Mouse (Mus musculus) neural tube, embryonic 12.5 days (tissue): ENCODE measurements at regions not wholly inside any gene's neighbourhood (a gene's known extent, or its start where the extent isn't known, plus 50 kb on each side); places are given as distances from the start of the nearest gene placed in this dataset.
A peak's percentile ranks its signal among the peaks of the same experiment; 100 is the strongest.

Experiments
- ATAC-seq: fragments of 200-750 bp; cut with Nextera tagmentation; 2 replicates; pipeline ENCODE4 v1.8.0; 2017; ENCODE audit warnings: low read depth, mild to moderate bottlenecking, moderate TSS enrichment, moderate library complexity; ENCODE audit not compliant: low FRiP score
- H3K27ac ChIP-seq: fragments of 300-500 bp; sonication (generic); 2 replicates; pipeline ENCODE4 v1.5.1; 2016
- H3K27me3 ChIP-seq: fragments of 300-500 bp; sonication (generic); replicated peaks from 2 replicates; pipeline ENCODE4 v1.6.1; 2016; ENCODE audit warnings: mild to moderate bottlenecking
- H3K36me3 ChIP-seq: fragments of 300-500 bp; sonication (generic); 2 replicates; pipeline ENCODE4 v1.6.1; 2016; ENCODE audit warnings: mild to moderate bottlenecking
- H3K4me1 ChIP-seq: fragments of 300-500 bp; sonication (generic); 2 replicates; pipeline ENCODE4 v1.6.1; 2016
- H3K4me2 ChIP-seq: fragments of 300-500 bp; sonication (generic); replicated peaks from 2 replicates; pipeline ENCODE4 v1.6.1; 2016; ENCODE audit warnings: mild to moderate bottlenecking
- H3K4me3 ChIP-seq: fragments of 300-500 bp; sonication (generic); 2 replicates; pipeline ENCODE4 v1.5.1; 2016
- H3K9ac ChIP-seq: fragments of 300-500 bp; sonication (generic); 2 replicates; pipeline ENCODE4 v1.6.1; 2016; ENCODE audit warnings: mild to moderate bottlenecking
- H3K9me3 ChIP-seq: fragments of 300-500 bp; sonication (generic); 2 replicates; pipeline ENCODE4 v1.6.1; 2016; ENCODE audit warnings: mild to moderate bottlenecking
- WGBS: fragments of 180-500 bp; shearing (Covaris S2); methylation state at CpG from one replicate; pipeline ENCODE4 v1.1.7; 2016; 5-methylcytosine and 5-hydroxymethylcytosine counted together

DNA sequence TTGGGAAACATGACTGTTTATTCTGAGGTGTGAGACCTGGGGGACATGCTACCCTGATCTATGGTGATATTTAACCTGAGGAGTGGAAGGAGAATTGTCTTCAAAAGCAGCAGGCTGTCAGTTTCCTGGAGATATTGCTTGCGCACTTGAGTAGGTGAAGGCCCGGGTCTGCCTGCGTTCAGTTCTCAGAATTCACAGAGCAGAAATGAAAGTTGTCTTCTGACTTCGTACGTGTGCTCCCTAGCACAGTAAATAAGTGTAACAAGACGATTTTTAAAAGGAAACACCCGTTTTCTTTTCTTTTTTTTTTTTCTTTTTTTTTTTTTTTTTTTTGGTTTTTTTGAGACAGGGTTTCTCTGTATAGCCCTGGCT lies 74.4 kb downstream of the Zfp281 start:
- ATAC-seq: no peak
- no peak overlapping the region for H3K9ac ChIP-seq
- H3K4me2 ChIP-seq: no peak overlapping the region
- H3K27ac ChIP-seq: no peak overlapping the region
- no peaks in the 10 kb centered on the region for H3K27me3 ChIP-seq
- H3K4me1 ChIP-seq: peaks cover 5% of the 10 kb centered on the region
- H3K4me3 ChIP-seq: no peak overlapping the region
- H3K9me3 ChIP-seq: no peaks in the 10 kb centered on the region
- no peaks in the 10 kb centered on the region for H3K36me3 ChIP-seq
- 83% methylated on average over 7 of the region's 7 CpGs for WGBS

DNA sequence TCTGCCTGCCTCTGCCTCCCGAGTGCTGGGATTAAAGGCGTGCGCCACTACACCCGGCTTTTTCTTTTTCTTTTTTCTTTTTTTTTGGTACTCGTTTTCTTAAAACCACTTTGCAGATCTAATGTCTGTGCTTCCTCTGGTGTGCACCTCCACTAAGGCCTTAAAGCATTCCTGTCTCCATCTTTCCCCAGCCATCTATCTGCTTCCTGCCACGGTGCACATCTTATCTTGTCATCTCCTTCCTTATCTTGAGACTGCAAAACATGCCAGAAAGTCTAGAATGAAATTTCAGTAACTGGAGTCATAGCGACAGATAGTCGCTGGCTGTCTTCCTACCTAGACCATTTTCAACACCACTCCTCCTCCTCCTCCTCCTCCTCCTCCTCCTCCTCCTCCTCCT lies 74.9 kb downstream of the Zfp281 start:
- Histone ChIP-seq H3K4me3 (no peak overlapping the region), H3K9ac (no peak overlapping the region), H3K27ac (no peak overlapping the region), H3K36me3 (no peaks in the 10 kb centered on the region), H3K4me2 (no peak overlapping the region), H3K4me1 (peaks cover 5% of the 10 kb centered on the region), H3K27me3 (no peaks in the 10 kb centered on the region), H3K9me3 (no peaks in the 10 kb centered on the region)
- ATAC-seq: no peak
- 90% methylated on average over 8 of the region's 8 CpGs for WGBS

DNA sequence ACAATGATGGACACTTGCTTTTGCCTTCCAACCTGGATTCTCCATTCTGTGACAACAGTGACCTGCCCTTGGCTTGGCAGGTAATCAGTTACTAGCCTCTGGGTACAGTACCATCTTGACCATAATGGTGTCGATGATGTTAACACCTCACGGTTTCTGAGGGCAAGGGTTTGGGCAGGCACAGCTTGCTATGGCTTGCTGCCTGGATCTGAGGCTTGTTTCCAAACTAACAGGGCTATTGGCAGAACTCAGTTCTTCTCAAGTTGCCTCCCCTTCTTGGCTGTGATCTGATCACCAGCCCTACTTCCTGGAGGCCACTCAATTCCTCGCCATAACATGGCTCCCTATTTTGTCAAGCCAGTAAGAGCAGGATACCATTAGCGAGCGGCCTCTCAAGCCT lies 79.4 kb downstream of the Zfp281 start:
- H3K9ac ChIP-seq: no peak overlapping the region
- no peak for ATAC-seq
- no peak overlapping the region for H3K27ac ChIP-seq
- no peaks in the 10 kb centered on the region for H3K36me3 ChIP-seq
- no peaks in the 10 kb centered on the region for H3K9me3 ChIP-seq
- no peaks in the 10 kb centered on the region for H3K27me3 ChIP-seq
- H3K4me2 ChIP-seq: no peak overlapping the region
- 93% methylated on average over 5 of the region's 5 CpGs for WGBS
- H3K4me3 ChIP-seq: no peak overlapping the region
- no peaks in the 10 kb centered on the region for H3K4me1 ChIP-seq

DNA sequence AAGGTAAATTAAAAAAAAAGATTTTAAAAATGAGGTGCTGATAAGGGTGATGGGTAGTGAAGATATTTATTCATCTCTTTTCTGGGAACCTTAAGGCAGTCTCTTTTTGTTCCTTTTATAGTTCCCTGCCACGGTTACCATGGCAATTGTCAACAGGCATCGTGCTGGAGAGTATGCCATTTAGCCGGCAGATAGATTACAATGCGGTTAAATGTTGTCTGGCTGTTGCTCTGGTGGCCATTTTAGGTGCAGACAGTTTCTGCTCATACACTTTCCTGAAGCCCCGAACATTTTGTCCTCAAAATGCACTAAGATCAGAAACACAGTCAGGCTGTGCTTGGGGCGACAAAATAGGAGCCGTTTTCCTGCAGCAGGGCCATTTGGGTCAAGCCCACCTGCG lies 81.8 kb downstream of the Zfp281 start:
- Histone ChIP-seq H3K4me1 (no peaks in the 10 kb centered on the region), H3K27me3 (no peaks in the 10 kb centered on the region), H3K4me3 (no peak overlapping the region), H3K4me2 (0 out of 2 replicates have a peak overlapping the region, but pooled peaks have one; percentile 3), H3K27ac (no peak overlapping the region), H3K9ac (no peak overlapping the region), H3K9me3 (no peaks in the 10 kb centered on the region), H3K36me3 (no peaks in the 10 kb centered on the region)
- ATAC-seq: peak; percentile 33; the same call in 1 of the 2 replicates
- WGBS: 50% methylated on average over 8 of the region's 8 CpGs

DNA sequence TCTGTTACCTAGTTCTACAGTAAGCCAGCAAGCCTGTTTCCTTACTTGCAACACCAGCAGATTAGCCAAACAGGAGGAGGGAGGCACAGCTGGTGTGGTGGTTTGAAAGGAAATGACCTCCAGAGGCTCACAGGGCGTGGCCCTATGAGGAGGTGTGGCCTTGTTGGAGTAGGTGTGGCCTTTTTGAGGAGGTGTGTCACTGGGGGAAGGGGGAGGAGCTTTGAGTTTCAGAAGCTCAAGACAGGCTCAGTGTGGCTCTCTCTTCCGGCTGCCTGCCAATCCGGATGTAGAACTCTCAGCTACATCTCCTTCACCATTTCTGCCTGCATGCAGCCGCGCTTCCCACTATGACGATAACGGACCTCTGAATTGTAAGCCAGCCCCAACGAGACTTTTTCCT lies 82.7 kb downstream of the Zfp281 start:
- Histone ChIP-seq H3K4me2 (no peak overlapping the region), H3K27ac (no peak overlapping the region), H3K9ac (no peak overlapping the region), H3K9me3 (no peaks in the 10 kb centered on the region), H3K36me3 (no peaks in the 10 kb centered on the region), H3K27me3 (no peaks in the 10 kb centered on the region), H3K4me3 (no peak overlapping the region), H3K4me1 (no peaks in the 10 kb centered on the region)
- ATAC-seq: 0 out of 2 replicates have a peak, but pooled peaks have one; percentile 21
- WGBS: 89% methylated on average over 8 of the region's 8 CpGs

DNA sequence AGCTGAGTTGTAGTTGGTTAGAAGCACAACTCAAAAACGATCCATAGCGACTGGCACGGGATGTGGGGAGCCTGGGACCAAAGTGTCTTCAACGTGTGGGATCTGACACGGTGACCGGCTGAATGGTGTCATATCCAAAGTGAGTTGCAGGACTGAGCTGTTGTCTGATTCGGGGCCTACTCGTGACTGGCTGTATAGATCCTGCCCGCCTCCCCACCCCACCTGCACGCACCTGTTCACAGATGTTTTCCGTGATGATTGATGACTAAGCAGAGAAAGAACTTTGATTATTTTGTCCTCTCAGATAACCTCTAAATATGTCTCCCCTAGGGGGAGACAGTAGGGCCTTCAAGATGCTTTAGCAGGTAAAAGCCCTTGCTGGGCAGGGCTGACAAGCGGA lies 83.2 kb downstream of the Zfp281 start:
- no peak overlapping the region for H3K9ac ChIP-seq
- H3K4me2 ChIP-seq: no peak overlapping the region
- no peak overlapping the region for H3K27ac ChIP-seq
- no peaks in the 10 kb centered on the region for H3K9me3 ChIP-seq
- H3K36me3 ChIP-seq: no peaks in the 10 kb centered on the region
- no peak for ATAC-seq
- WGBS: 91% methylated on average over 12 of the region's 12 CpGs
- no peaks in the 10 kb centered on the region for H3K4me1 ChIP-seq
- no peak overlapping the region for H3K4me3 ChIP-seq
- no peaks in the 10 kb centered on the region for H3K27me3 ChIP-seq

DNA sequence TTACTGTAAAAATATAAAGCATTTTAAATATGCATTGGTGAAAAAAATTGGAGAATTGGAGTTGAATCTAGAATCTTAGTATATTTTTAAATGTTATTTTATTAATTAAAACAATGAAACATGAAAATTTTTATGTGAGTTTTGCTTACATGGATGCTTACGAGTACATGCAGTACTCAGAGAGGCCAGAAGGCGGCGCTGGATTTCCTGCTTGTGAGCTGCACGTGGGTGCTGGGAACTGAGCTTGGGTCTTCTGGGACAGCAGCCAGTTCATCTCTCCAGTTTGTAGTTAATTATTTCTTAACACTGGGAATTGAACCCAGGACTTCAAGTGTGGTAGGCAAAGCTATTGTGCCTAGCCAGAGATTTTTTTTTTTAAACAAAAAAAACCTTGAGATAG lies 85.5 kb downstream of the Zfp281 start:
- no peak overlapping the region for H3K9ac ChIP-seq
- H3K27ac ChIP-seq: no peak overlapping the region
- no peak overlapping the region for H3K4me3 ChIP-seq
- H3K4me1 ChIP-seq: no peaks in the 10 kb centered on the region
- no peak for ATAC-seq
- no peaks in the 10 kb centered on the region for H3K36me3 ChIP-seq
- no peak overlapping the region for H3K4me2 ChIP-seq
- no peaks in the 10 kb centered on the region for H3K27me3 ChIP-seq
- WGBS: 66% methylated on average over 4 of the region's 4 CpGs
- H3K9me3 ChIP-seq: no peaks in the 10 kb centered on the region

DNA sequence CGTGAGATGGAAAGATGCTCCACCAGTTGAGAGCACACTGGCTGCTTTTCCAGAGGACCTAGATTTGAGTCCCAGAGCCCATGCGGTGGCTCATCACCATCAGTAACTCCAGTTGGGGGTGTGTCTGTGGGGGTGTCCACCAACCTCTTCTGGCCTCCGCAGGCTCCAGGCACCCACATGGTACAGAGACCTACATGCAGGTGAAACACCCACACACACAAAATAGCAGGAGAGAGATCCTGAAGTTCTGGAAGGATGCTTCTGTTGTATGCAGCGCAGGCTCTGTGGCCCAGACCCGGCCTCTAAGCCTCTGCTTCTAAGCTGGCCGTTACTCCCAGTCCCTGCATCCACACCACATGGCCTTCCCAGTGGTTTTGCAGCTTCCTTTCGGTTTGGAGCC lies 86.5 kb downstream of the Zfp281 start:
- H3K4me2 ChIP-seq: no peak overlapping the region
- WGBS: 83% methylated on average over 7 of the region's 7 CpGs
- no peak for ATAC-seq
- no peak overlapping the region for H3K4me3 ChIP-seq
- H3K4me1 ChIP-seq: no peaks in the 10 kb centered on the region
- H3K9ac ChIP-seq: no peak overlapping the region
- no peaks in the 10 kb centered on the region for H3K9me3 ChIP-seq
- no peaks in the 10 kb centered on the region for H3K27me3 ChIP-seq
- no peak overlapping the region for H3K27ac ChIP-seq
- no peaks in the 10 kb centered on the region for H3K36me3 ChIP-seq

DNA sequence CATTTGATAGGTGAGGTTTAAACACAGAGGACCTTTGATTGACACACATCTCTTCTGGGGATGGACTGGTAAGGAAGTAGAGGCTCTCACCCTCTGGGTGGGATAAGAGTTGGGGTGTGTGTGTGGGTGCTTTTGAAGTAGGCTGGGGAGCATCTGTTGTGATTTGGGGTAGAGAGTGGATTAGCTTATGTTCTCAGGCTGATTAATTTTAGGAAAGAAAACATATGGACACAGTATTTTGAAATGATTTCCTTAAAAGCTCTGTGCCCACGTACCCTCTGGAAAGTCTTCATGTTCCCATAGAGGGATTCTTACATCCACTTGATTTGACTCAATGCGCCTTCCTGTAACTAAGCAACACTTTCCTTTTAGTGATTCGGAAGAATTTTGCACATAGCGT lies 89.4 kb downstream of the Zfp281 start:
- Histone ChIP-seq H3K4me1 (0 out of 2 replicates have a peak, but pooled peaks cover 6% of the 10 kb centered on the region), H3K36me3 (no peaks in the 10 kb centered on the region), H3K4me3 (no peak overlapping the region), H3K4me2 (no peak overlapping the region), H3K9ac (no peak overlapping the region), H3K27ac (no peak overlapping the region), H3K9me3 (no peaks in the 10 kb centered on the region), H3K27me3 (no peaks in the 10 kb centered on the region)
- 80% methylated on average over 4 of the region's 4 CpGs for WGBS
- no peak for ATAC-seq

DNA sequence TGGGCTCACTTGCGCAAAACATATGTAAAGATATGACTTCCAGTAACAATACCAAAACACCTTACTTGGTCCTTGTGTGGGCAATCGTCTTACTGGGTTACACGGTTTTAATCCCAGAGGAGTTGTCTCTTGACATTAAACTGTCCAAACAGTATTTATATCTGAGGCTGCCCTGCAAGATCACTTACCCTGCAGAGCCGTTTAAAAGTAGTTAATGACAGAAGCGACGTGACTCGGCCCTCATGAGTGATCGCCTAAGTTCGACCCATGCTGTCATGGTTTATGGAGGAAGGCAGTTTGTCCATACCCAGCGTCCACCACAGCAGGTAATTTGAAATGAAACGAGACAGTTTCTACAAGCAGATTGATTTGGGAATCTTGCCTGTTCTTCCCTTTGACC lies 90.3 kb downstream of the Zfp281 start:
- Histone ChIP-seq H3K27ac (no peak overlapping the region), H3K4me2 (no peak overlapping the region), H3K36me3 (no peaks in the 10 kb centered on the region), H3K4me1 (0 out of 2 replicates have a peak, but pooled peaks cover 6% of the 10 kb centered on the region), H3K27me3 (no peaks in the 10 kb centered on the region), H3K4me3 (no peak overlapping the region), H3K9me3 (no peaks in the 10 kb centered on the region), H3K9ac (no peak overlapping the region)
- WGBS: 62% methylated on average over 11 of the region's 11 CpGs
- ATAC-seq: no peak

DNA sequence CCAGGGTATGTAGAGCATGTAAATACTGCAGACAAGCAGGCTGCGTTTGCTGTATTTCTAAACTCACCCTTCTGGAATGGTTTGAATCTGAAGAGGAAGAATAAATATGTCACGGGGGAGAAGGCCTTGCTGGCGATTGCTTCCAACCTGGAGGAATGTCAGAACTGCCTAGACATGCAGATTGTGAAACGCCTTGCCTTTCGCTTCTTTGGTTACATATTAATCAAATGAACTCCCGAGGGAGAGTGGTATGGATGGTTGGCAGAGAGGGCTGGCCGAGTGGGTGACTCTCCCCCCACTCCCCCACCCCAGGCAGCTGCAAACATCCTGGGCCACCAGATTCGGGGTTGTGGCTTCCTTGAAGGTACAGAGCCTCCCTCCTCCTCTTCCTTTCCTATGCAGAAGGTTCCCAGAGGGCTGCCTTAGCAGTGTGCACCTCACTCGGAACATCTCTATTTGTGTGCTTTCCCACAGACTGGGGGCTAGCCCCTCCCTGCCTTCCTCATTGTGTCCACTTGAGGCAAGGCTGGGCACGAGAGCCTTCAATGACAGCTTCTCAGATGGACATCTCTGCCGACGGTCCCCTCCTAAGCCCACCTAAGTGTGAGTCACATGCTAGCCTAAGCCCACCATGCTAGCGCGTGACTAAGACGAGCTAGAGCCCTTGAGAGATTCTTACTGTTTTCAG lies 93.3 kb downstream of the Zfp281 start:
- no peak for ATAC-seq

DNA sequence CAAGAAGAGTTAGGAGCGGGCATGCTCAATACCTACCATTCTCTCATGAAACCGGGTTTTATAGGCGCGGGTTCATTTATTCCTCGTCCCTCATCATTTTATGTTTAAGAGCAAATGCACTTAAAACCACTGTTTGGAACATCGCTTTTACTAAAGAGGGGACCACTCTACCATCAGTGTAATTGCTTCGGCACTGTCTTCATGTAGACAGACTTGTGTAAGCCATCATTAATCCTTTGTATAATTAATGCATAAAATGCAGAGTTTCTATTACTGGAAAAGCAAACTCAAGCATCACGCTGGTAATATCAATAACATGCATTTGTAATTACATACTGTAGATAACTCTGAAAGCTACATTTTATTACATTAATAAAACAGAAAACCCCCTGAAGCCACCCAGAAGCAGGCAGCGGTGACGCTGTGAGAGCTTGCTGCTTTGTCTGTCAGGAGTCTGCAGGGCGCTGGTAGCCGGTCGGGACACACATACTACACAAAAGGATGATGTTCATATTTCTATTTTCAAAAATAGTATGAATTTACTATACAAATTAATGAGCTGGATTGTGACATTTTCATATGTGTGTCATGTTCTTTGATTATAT lies 99.2 kb downstream of the Zfp281 start:
- Histone ChIP-seq H3K4me3 (no peak overlapping the region), H3K27me3 (no peaks in the 10 kb centered on the region), H3K27ac (no peak overlapping the region), H3K36me3 (no peaks in the 10 kb centered on the region), H3K4me1 (peaks cover 8% of the 10 kb centered on the region; the same call in 1 of the 2 replicates), H3K9ac (no peak overlapping the region), H3K4me2 (no peak overlapping the region), H3K9me3 (no peaks in the 10 kb centered on the region)
- no peak for ATAC-seq
- WGBS: 87% methylated on average over 13 of the region's 13 CpGs

More for the DNA sequence above, 93.3 kb downstream of the Zfp281 start:
- Histone ChIP-seq H3K27ac (no peak overlapping the region), H3K27me3 (no peaks in the 10 kb centered on the region), H3K9ac (no peak overlapping the region), H3K36me3 (no peaks in the 10 kb centered on the region), H3K9me3 (no peaks in the 10 kb centered on the region), H3K4me2 (no peak overlapping the region), H3K4me3 (no peak overlapping the region), H3K4me1 (0 out of 2 replicates have a peak, but pooled peaks cover 6% of the 10 kb centered on the region)
- 51% methylated on average over 15 of the region's 15 CpGs for WGBS

DNA sequence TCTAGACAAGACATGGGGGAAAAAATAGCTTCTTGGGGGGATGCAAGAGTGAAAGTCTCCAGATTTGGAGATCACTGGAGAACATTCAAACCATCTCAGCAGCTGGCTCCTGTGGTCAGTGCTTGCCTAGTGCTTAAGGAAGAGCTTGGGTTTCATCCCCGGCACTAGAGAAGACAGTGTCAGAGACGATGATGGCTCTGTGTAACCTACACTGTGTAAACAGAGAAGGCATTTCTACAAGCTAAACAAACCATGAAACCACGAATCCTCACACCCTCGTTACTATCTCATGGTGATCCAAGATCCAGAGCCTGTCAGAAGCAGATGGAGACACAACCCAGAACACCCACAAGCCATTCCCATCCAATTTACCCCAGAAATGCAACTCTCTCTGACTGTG lies 100.5 kb downstream of the Zfp281 start:
- WGBS: 70% methylated on average over 4 of the region's 4 CpGs
- Histone ChIP-seq H3K27ac (no peak overlapping the region), H3K36me3 (no peaks in the 10 kb centered on the region)

More for the DNA sequence above, 100.5 kb downstream of the Zfp281 start:
- Histone ChIP-seq H3K4me3 (no peak overlapping the region), H3K9me3 (no peaks in the 10 kb centered on the region), H3K4me2 (no peak overlapping the region), H3K27me3 (0 out of 2 replicates have a peak, but pooled peaks cover 3% of the 10 kb centered on the region), H3K9ac (no peak overlapping the region), H3K4me1 (peaks cover 8% of the 10 kb centered on the region; the same call in 1 of the 2 replicates)
- ATAC-seq: no peak
